Mouse (Mus musculus) kidney, adult 2 months (tissue): ENCODE measurements around the gene Zfp800.

ENCODE experiments used
- CTCF ChIP-seq: fragments of 200-500 bp; conservative IDR thresholded peaks from 2 replicates; pipeline ENCODE4 v1.5.1; 2011; ENCODE audit warnings: low read depth, mild to moderate bottlenecking, control low read depth, low read length, moderate library complexity, mixed read lengths; ENCODE audit not compliant: insufficient read depth, insufficient read length
- POLR2A ChIP-seq: fragments of 200-500 bp; IDR thresholded peaks from one replicate; pipeline ENCODE4 v1.6.1; 2011; ENCODE audit warnings: low read depth, low read length, control low read depth

- TF ChIP-seq POLR2A = peak; percentile 24
- TF ChIP-seq CTCF = peak; percentile 97
Observed at GRCm38 (mm10) chr6:28421469-28422000, 23.7 kb upstream of the Zfp800 start.
